Mouse (Mus musculus) small intestine, adult 2 months (tissue): ENCODE results near the gene Lamtor1.

Source experiments
- CTCF ChIP-seq: fragments of 200-500 bp; IDR thresholded peaks from 2 replicates; pipeline ENCODE4 v1.5.1; 2012; ENCODE audit warnings: low read depth, mild to moderate bottlenecking, control low read depth, inconsistent platforms, low read length, moderate library complexity, mixed read lengths; ENCODE audit not compliant: insufficient replicate concordance, insufficient read length; ENCODE audit errors: extremely low read depth
- POLR2A ChIP-seq: fragments of 200-500 bp; IDR thresholded peaks from 2 replicates; pipeline ENCODE4 v1.6.1; 2012; ENCODE audit warnings: low read depth, mild to moderate bottlenecking, control low read depth, inconsistent platforms, low read length, moderate library complexity

DNA sequence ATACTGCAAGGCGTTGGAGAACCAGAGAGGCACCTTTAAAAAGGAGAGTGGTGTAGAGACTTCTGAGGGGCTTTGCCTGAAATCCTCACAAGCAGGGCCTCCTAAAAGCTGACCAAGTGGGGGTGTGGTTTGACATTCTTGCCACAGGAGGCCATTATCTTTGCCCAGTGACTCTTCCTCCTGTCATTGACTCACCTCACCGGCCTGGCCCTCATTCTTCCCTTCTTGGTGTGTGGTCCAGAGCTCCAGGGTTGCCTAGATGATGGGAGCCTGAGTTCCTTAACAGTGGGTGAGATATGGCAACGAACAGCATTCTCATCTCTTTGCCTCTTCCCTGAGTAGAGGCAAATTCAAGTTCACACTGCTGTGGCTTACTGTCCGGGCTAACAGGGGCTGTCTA is 50.2 kb downstream of the Lamtor1 start:
- TF ChIP-seq CTCF (no peak), POLR2A (no peak)
